Mouse (Mus musculus): ENCODE measurements around the gene Vrtn.

GRCm38 (mm10) chr12:84691347-84691746 lies 50.5 kb downstream of the Vrtn start:
- TF ChIP-seq CTCF (IDR thresholded peaks at IDR 0.05; ENCODE audit: extremely low read depth, insufficient read depth, low read length) (no peak), POLR2A (IDR thresholded peaks at IDR 0.05; ENCODE audit: extremely low read depth, insufficient read depth, low read length) (no peak)
